Mouse (Mus musculus) liver, adult 2 months (tissue): ENCODE measurements at regions not wholly inside any gene's neighbourhood (a gene's known extent, or its start where the extent isn't known, plus 50 kb on each side); places are given as distances from the start of the nearest gene placed in this dataset.

Source experiments
- DNase-seq: peaks from one replicate; pipeline ENCODE4 v3.0.0-alpha.2; 2011; ENCODE audit warnings: low read depth, low spot score; ENCODE audit errors: extremely low read depth
- H3K27ac ChIP-seq: fragments of 200-500 bp; replicated peaks from 2 replicates; pipeline ENCODE4 v1.5.1; 2012; ENCODE audit warnings: low read depth, mild to moderate bottlenecking, control low read depth, inconsistent platforms, low read length; ENCODE audit not compliant: insufficient read depth
- H3K27me3 ChIP-seq: fragments of 200-500 bp; 2 replicates; pipeline ENCODE4 v1.6.1; 2012; ENCODE audit warnings: mild to moderate bottlenecking, moderate library complexity, low read length, inconsistent platforms; ENCODE audit not compliant: control insufficient read depth, insufficient read depth
- H3K36me3 ChIP-seq: fragments of 200-500 bp; 2 replicates; pipeline ENCODE4 v1.6.1; 2012; ENCODE audit warnings: low read length, inconsistent platforms; ENCODE audit not compliant: control insufficient read depth, insufficient read depth
- H3K4me1 ChIP-seq: fragments of 200-500 bp; 2 replicates; pipeline ENCODE4 v1.6.1; 2011; ENCODE audit warnings: low read length; ENCODE audit not compliant: control insufficient read depth, insufficient read depth
- H3K4me3 ChIP-seq: fragments of 200-500 bp; 2 replicates; pipeline ENCODE4 v1.5.1; 2011; ENCODE audit warnings: low read depth, mild to moderate bottlenecking, control low read depth, low read length, moderate library complexity; ENCODE audit not compliant: insufficient read depth
- H3K79me2 ChIP-seq: fragments of 200-500 bp; 2 replicates; pipeline ENCODE4 v1.6.1; 2012; ENCODE audit warnings: inconsistent platforms, mild to moderate bottlenecking, low read length, moderate library complexity; ENCODE audit not compliant: control insufficient read depth, insufficient read depth
- H3K9ac ChIP-seq: fragments of 200-500 bp; 2 replicates; pipeline ENCODE4 v1.6.1; 2012; ENCODE audit warnings: low read depth, mild to moderate bottlenecking, control low read depth, inconsistent platforms, low read length
- CTCF ChIP-seq: fragments of 200-500 bp; IDR thresholded peaks from 2 replicates; pipeline ENCODE4 v1.5.1; 2011; ENCODE audit warnings: low read depth, low read length, control low read depth
- POLR2A ChIP-seq: fragments of 200-500 bp; IDR thresholded peaks from 2 replicates; pipeline ENCODE4 v1.6.1; 2011; ENCODE audit warnings: low read length, control low read depth; ENCODE audit not compliant: insufficient read depth; ENCODE audit errors: extremely low read depth
- WGBS: fragments of 180-500 bp; shearing (Covaris S2); methylation state at CpG from one replicate; pipeline ENCODE4 v1.1.7; 2018; 5-methylcytosine and 5-hydroxymethylcytosine counted together

DNA sequence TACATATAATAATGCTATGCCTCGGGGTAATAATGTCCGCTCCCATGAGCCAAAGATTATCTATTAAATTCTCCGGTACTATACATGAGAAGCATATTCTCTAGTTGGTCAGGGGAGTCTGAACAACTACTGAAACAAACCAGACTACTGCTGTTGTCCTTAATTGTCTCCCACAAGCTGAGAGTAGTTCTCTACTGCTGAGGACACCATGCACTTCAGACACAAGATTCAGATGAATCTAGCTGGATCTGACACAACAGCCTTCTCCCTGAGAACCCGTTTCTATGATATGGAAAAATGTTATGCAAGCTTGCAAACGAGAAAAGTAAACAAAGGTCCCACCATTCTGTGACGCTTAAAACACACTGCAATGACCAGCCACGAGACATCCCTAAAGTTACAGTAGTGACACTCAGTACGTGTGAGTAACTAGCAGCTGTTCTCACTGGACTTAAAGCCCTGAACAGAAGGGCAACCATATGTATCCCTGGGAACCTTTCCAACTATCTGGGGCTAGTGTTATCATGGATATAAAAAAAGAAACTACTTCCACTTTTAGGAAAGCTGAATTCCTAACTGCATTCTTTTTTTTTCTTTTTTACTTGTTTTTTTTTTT, 411.1 kb downstream of the Tfec start:
- H3K4me3 ChIP-seq, result no peak overlapping the region
- TF ChIP-seq POLR2A, result no peak
- no peak for TF ChIP-seq CTCF

DNA sequence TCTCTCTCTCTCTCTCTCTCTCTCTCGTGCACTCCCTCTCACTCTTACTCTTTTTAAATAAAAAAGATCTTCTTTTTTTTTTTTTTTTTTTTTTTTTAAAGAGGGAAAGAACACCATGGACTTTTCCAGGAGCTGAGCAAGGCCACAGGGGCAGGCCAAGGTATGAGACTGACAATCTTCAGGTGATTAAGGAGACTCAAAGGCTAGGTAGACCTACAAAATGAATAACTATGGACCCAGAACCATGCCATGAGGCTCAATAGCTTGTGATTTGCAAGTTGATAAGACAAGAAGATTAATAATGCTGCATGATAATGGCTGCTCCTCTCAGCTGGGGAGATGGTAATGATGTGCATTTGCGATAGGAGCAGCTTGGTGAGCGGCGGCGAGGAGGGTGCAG, 414.9 kb downstream of the Tfec start:
- Histone ChIP-seq H3K27ac (no peak overlapping the region), H3K9ac (no peak overlapping the region), H3K27me3 (no peaks in the 10 kb centered on the region), H3K36me3 (no peaks in the 10 kb centered on the region), H3K79me2 (no peaks in the 10 kb centered on the region), H3K4me1 (no peaks in the 10 kb centered on the region), H3K4me3 (no peak overlapping the region)
- TF ChIP-seq CTCF (no peak), POLR2A (no peak)
- WGBS, result 80% methylated on average over 5 of the region's 5 CpGs
- DNase-seq, result no peak

More for the DNA sequence above, 411.1 kb downstream of the Tfec start:
- Histone ChIP-seq H3K36me3 (no peaks in the 10 kb centered on the region), H3K27me3 (no peaks in the 10 kb centered on the region), H3K9ac (no peak overlapping the region), H3K27ac (no peak overlapping the region), H3K4me1 (no peaks in the 10 kb centered on the region), H3K79me2 (no peaks in the 10 kb centered on the region)
- DNase-seq, result no peak
- 61% methylated on average over 8 of the region's 8 CpGs for WGBS

DNA sequence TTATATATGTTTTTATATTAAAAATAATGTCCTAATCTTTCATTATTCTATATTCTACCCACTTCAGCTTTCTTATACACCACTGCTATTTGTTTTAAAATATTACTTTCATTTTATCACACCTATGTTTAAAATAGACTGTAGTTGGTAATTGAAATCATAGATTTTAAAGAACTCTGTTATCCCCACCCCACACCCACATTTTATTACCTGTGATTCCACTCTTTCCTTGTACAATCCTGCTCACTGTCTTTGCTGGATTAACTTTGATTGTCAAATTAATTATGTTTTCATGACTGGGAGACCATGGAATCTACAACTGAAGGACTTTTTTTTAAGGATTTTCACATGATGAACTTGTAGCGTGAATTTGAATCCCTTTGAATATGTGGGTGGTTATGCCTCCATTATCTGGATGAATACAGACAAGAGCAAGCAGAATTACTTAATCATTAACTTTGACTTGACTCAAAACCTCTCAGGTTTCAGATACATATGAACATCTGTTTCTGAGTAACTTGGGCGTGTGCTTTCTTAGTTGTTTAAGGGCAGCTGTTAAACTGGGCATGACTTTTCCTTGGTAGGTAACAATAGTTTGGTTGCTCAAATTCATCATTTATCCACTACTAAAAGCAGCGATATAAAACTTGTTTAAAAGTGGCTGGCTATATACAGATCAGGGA, 429.4 kb downstream of the Tfec start:
- Histone ChIP-seq H3K79me2 (no peaks in the 10 kb centered on the region), H3K9ac (no peak overlapping the region), H3K27ac (no peak overlapping the region), H3K27me3 (no peaks in the 10 kb centered on the region), H3K4me3 (no peak overlapping the region), H3K4me1 (no peaks in the 10 kb centered on the region), H3K36me3 (no peaks in the 10 kb centered on the region)
- no peak for DNase-seq
- 71% methylated on average over 3 of the region's 3 CpGs for WGBS
- TF ChIP-seq POLR2A (no peak), CTCF (no peak)

DNA sequence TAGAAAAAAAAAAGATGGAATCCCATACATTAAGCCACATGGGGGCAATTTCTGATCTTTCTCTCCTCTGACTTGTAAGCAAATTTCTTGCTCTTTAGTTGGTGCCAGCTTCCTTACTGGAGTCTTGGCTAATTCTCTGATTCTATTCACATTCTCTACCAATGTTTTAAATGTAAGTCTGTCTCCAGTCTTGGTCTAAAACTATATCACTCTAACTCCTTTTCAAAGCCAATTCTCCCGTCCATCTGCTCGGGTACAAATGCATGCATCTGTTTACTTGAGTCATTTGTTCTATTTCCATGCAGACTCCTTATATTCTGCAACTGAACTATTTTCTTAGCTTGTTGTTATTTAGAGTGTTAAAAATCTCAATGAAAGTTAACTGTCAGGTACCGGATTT, 440.0 kb downstream of the Tfec start:
- no peak overlapping the region for H3K4me3 ChIP-seq
- H3K27me3 ChIP-seq, result no peaks in the 10 kb centered on the region
- TF ChIP-seq CTCF (no peak), POLR2A (no peak)
- no peaks in the 10 kb centered on the region for H3K4me1 ChIP-seq
- no peak overlapping the region for H3K27ac ChIP-seq
- H3K9ac ChIP-seq, result no peak overlapping the region
- WGBS, result 86% methylated on average over 3 of the region's 3 CpGs
- H3K79me2 ChIP-seq, result no peaks in the 10 kb centered on the region
- H3K36me3 ChIP-seq, result no peaks in the 10 kb centered on the region
- no peak for DNase-seq
